Mouse (Mus musculus): ENCODE measurements around the gene Smad3. TPM values are rescaled to one million over a fixed set of nuclear protein-coding genes. Genes with fewer than 3 reads are reported as not detected.
A peak's percentile ranks its signal among the peaks of the same experiment; 100 is the strongest.

The Smad3 gene
- polyA plus RNA-seq, 3 experiments from 2014 or later = 16.5 to 24.6 (median 16.8) TPM

DNA sequence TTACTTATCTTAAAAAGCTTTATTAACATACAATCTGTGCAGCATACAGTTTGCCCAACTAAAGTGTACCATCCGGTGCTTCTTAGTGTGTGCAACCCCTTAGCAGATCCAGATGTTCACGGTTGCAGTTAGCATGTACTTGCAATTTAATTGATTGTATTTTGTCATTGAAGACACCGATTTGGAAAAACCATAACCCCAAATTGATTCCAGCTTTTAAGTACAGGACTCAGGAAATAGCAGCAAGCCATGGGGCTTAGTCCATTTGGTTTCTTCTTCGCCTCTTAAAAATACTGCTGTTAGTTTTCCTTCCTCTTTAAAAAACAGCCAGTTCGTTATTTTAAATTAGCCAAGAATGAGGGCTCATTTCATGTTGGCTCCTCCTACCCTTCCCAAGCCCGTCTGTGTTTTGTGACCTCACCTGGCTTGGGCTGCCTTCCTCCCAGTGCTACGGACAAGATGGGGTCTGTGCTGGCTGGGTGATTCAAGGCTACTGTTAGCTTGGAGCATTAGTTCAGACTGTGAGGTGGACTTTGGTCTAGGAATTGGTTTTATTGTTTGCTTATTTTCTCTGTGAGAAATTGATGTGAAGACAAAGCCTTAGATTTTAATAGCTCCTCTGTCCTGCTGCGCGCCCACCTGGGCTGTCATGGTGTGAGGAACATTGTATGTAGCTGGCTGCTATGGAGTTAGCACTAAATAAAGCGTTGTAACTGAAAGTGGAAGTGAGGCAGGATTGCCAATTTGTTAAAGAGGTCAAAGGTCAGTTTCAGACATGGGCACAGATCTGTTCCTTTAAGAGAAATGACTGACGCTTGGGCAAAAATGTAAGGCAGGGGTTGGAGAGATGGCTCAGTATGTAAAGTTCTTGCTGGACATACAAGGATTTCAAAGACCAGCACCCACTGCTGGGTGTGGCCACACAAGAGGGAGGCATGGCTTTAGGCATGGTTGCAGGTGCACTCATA, 143.5 kb downstream of the Smad3 start:
- ATAC-seq = no peak

DNA sequence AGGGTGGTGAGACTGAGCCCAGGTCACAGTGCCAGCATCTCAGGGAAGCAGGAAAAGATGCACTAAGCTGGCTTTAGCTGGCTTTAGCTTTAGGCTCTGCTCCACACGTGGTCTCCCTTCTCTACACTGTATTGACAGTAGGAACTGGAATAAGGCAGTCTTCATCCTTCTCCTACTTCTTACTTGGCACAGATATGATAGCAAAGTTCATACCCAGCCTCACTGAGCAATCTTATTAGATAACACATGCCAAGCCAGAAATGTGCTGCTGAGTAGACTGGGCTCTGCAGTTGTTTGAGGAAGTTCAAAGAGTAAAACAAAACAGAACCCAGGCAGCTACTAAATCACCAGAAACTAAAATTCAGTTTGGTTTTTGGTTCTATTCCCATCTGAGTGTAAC, 144.2 kb downstream of the Smad3 start:
- no peak for ATAC-seq

DNA sequence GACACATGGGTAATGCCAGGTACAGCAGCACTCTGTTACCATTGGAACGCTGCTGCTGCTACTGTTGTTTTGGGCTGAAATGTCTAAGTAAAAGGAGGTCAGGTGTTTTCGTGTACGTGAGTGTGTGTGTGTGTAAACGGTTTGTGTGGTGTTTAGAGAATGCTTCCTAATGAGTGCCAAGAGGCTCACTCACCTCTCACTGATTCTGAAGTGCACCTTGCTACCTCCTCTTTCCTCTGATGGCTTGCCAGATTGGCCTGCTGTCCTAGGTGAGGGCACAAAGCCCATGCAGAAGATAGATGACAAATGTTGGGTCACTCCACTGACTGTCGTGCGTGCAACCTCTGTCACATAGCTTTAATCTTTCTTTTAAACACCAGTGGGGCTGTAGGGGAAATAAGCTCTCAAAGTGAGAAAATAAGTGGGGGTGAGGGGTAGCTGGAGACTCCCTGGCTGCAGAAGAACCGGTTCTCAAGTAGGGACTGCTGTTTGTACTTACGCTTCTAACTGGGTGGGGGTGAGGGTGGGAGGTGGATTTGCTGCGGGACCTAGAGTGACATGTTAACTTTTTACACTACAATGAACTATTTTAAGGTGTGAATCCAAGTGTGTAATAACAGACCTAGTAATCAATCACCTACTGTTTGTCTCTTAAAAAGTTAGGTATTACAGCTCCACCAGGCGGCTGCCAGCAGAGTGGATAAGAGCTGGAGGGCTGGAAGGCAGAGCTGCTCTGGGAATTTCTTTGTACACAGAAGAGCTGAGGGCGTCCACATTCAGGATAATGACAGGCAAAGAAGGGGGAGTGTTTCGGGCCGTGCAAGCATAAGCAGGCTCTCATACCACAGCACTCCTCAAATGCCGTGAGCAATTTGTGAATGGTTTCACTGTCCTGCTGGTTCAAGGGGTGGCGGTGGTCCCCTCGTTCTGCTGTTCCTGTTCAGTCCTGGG, 145.0 kb downstream of the Smad3 start:
- ATAC-seq = no peak

DNA sequence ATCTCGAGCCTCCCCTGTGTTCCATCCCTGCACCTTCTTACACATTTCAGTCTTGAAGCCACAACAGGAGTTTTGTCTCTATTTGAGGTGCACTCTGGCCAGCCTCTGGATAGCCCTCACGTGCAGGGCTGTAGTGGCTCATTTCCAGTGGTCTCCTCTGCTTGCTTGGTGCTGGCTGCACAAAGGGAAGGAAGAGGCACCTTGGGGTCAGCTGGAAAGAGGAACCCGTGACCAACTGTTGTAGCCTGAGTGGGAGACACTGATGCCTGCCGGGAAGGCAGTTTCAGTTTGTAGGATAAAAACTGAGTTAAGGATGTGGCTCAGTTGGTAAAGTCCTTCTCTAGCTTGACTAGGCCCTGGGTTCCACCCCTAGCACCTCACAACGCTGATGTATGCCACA, 145.8 kb downstream of the Smad3 start:
- ATAC-seq = no peak

GRCm38 (mm10) chr9:63610841-63611366, 146.9 kb downstream of the Smad3 start:
- no peak for ATAC-seq

DNA sequence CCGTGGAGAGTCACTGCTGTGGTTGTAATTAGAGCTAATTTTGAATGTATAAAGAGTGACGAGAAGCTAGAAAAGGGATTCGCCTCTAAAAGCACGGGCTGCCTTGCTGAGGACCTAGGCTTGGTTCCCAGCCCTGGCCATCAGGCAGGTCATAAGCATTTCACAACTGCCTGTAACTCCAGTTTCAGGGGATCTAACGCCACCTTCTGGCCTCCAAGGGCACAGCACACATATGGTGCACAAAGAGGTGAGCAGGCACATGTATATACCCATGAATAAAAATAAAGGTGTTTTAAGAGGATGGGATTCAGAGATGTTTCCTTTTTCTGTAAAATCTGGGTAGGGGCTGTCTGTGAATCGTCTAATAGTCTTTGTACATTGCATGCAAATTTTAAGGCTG, 147.6 kb downstream of the Smad3 start:
- no peak for ATAC-seq

GRCm38 (mm10) chr9:63609776-63610175, 148.0 kb downstream of the Smad3 start:
- no peak for ATAC-seq

DNA sequence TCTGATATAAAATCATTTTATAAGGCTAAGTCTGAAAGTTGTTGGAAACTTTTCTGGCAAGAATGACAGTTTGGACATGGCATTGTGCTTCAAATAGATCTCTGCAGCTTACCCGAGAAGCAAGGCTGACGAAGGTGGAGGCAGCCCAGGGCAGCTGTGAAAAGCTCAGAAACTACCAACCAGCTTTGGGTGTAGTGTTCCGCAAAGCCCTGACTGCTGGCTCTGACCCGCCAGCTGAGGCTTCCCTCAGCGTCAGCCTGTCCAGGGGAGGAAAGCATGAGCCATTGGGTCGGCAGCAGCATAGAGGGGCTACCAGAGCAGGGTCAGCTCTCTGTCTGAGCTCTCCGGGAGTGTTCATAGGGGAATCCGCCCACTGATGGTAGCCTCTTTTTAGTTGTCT, 148.5 kb downstream of the Smad3 start:
- ATAC-seq = no peak

DNA sequence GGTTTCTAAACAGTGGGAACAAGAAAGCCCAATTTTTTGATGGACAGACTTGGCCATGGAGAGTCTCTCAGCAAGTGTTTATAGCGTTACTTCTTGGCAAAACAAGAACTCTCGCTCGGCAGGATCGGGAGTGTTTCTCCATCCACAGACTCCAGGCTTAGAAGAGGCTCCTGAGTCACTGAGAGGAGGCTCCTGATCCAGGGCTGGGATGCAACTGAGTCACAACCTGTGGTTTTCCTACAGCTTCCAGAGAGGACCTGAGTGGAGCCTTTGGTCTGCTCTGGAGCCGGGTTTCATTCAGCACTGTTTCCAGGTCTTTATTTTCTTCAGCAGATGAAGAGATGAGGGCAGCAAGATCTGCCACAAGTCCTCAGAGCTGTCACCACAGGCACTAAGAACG, 149.8 kb downstream of the Smad3 start:
- no peak for ATAC-seq

DNA sequence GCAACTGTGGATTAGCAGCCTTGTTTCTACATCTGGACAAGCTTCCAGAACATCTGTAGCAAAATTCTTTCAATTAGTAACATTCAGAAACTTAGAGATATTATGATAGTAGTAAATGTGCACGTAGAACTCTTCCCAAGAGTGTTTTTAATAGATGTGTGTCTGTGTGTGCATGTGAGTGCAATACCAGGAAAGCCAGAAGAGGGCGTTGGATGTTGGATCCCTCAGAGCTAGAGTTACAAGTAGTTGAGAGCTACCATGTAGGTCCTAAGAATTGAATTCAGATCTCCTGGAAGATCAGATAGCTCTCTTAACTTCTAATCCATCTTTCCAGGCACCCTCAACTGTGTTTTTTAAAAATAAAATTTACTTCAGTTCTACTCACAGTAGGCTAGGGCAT, 151.2 kb downstream of the Smad3 start:
- no peak for ATAC-seq

DNA sequence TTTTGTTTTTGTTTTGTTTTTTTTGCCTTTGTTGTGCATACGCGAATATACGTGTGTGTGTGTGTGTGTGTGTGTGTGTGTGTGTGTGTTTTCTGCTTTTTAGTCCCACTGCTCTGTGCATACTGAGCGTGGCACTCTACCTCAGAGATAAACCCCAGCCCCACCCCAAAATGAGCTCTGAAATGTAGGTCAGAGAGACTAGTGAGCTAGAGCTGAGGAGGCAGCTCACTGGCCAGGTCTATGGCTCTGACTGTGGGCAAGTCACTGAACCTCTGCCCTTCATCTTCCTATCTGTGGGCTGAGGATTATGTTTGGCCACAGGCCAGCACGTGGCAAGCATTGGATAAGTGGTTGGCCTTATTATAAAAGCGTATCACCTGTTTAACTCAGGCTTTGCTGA, 153.9 kb downstream of the Smad3 start:
- ATAC-seq = no peak

DNA sequence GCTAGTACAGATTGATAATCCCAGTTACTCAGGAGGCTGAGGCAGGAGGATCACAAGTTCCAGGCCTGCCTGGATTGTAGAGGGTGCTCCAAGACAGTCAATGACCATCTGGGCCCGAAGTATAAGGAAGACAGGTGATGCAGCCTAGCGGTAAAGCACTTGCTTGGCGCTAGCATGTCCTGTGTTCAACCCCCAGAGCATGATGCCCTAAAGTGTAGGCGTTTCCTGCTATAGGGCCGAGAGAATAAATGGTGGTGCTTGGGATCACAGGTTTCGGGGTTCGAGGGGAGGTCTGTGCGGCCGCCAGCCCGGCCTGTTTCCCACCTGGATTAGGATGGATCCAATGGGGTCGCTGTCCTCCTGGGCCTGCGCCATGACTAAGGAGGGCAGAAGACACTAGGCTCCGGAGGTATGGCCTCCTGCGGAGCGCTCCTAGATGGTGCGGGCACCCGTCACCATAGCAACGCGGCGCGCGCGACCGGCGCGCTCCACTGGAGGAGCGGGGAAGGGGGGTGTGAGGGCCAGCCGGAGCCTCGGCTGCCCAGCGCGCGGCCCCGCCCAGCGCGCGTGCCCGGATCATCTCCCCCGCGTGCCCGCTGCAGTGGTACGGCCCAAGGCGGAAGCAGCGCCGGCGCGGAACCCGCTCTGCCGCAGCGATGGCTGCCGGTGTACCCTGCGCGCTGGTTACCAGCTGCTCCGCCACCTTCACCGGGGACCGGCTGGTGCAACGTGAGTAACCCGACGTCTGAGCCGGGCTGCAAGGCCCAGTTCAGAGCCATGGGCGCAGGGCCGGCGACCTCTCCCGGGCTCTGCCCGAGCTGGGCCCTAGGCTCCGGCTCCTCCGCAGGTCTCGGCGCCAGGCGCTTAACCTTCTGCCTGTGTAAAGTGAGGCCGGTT, 155.5 kb downstream of the Smad3 start, which contains the start of the genes Iqch and Aagab:
TSS of gene Iqch (minus strand) at position 451 of the 897 bp plus-strand sequence.
TSS of gene Aagab (plus strand) at position 618 of the 897 bp plus-strand sequence.
- peak; percentile 97 for ATAC-seq

Other genes starting within 250 kb of the Smad3 start
- gene Iqch, start 155.5 kb downstream of the Smad3 start, polyA plus RNA-seq (2017; shearing (Covaris generic)) = not detected
- 10 to 100 TPM; 31.0 to 49.0 (median 47.8) TPM for gene Aagab, start 155.3 kb downstream of the Smad3 start, polyA plus RNA-seq (2017; shearing (Covaris generic))